In genomic region chr12:100184976-100185375, GRCm38 (mm10) we compare ENCODE assay signal across 7 mouse cellular contexts. TPM values are rescaled to one million over a fixed set of nuclear protein-coding genes. Genes with fewer than 3 reads are reported as not detected.
A peak's percentile ranks its signal among the peaks of the same experiment; 100 is the strongest.
DNase-seq lines count a peak whose midpoint lies in the region; ATAC-seq and TF ChIP-seq lines count a peak whose summit lies in the region.
"Not testable (repeated sequence)": the region's sequence is repeated elsewhere in the genome, so short reads cannot be mapped to it uniquely, and the experiment has no call there.

No protein-coding gene starts in this region.

- H3K36me3 ChIP-seq in MEL (ENCODE audit: control insufficient read depth in 1 of 2, insufficient read depth in 2 of 2, low read length in 2 of 2): peaks cover 0 to 26% of the 10 kb centered on the region in 2 experiments; a peak in 2 of 4 replicates
- H3K36me3 ChIP-seq in hindbrain, postnatal 0 days (ENCODE audit: insufficient read depth, low read length); lung, postnatal 0 days (ENCODE audit: insufficient read depth, low read length); stomach, postnatal 0 days (ENCODE audit: control insufficient read depth, insufficient read depth, low read length): not testable (repeated sequence)

- H3K27me3 ChIP-seq in MEL (ENCODE audit: control insufficient read depth in 1 of 2, insufficient read depth in 2 of 2, low read length in 2 of 2); hindbrain, postnatal 0 days (ENCODE audit: insufficient read depth, low read length); lung, postnatal 0 days (replicated peaks; ENCODE audit: insufficient read depth, low read length); stomach, postnatal 0 days (ENCODE audit: control insufficient read depth, insufficient read depth, low read length): not testable (repeated sequence)

- not testable (repeated sequence) for ATAC-seq in hindbrain, postnatal 0 days; lung, postnatal 0 days; stomach, postnatal 0 days (ENCODE audit: low FRiP score, low TSS enrichment)

- TF ChIP-seq POLR2A in MEL (IDR thresholded peaks at IDR 0.05; ENCODE audit: control insufficient read depth in 1 of 2, insufficient read depth in 1 of 2, low read depth in 1 of 2, low read length in 2 of 2, poor library complexity in 1 of 2); bone marrow macrophage, adult 2 months (IDR thresholded peaks at IDR 0.05; ENCODE audit: borderline replicate concordance, low read depth, low read length): not testable (repeated sequence)

- not testable (repeated sequence) for H3K9me3 ChIP-seq in MEL (replicated peaks; ENCODE audit: insufficient read depth, low read length); hindbrain, postnatal 0 days (ENCODE audit: low read length); lung, postnatal 0 days (ENCODE audit: low read length); stomach, postnatal 0 days (ENCODE audit: control insufficient read depth, low read length)

- H3K4me3 ChIP-seq in MEL (ENCODE audit: control insufficient read depth in 1 of 2, insufficient read depth in 1 of 2, low read depth in 2 of 2, low read length in 2 of 2); bone marrow macrophage, adult 2 months (ENCODE audit: insufficient read depth, low read length); hindbrain, postnatal 0 days (ENCODE audit: low read length); left cerebral cortex, adult 2 months; lung, postnatal 0 days (ENCODE audit: low read depth, low read length); stomach, postnatal 0 days (ENCODE audit: low read depth, low read length): not testable (repeated sequence)

- TF ChIP-seq RAD21 in MEL (IDR thresholded peaks at IDR 0.05; ENCODE audit: low read depth, low read length): peak; percentile 37

- not testable (repeated sequence) for H3K79me2 ChIP-seq in MEL (ENCODE audit: control insufficient read depth, insufficient read depth, low read length, poor library complexity)

- H3K4me2 ChIP-seq in hindbrain, postnatal 0 days (ENCODE audit: low read depth, low read length); lung, postnatal 0 days (replicated peaks; ENCODE audit: low read depth, low read length); stomach, postnatal 0 days (replicated peaks; ENCODE audit: low read depth): not testable (repeated sequence)

- intact Hi-C loops in left cerebral cortex, adult 2 months (cut with DNase I): loop anchor here (5.0 kb wide), 1 partner anchor 53 kb away; no protein-coding TSS in a partner anchor

- H3K4me1 ChIP-seq in MEL (ENCODE audit: control insufficient read depth in 1 of 2, insufficient read depth in 2 of 2, low read length in 2 of 2): peaks cover 10 to 23% of the 10 kb centered on the region in 2 experiments
- peaks cover 27% of the 10 kb centered on the region for H3K4me1 ChIP-seq in bone marrow macrophage, adult 2 months (ENCODE audit: control insufficient read depth, insufficient read depth, low read length)
- H3K4me1 ChIP-seq in hindbrain, postnatal 0 days (ENCODE audit: insufficient read depth, low read length); lung, postnatal 0 days (ENCODE audit: insufficient read depth, low read depth, low read length); stomach, postnatal 0 days (replicated peaks; ENCODE audit: control insufficient read depth, insufficient read depth): not testable (repeated sequence)

- WGBS in hindbrain, postnatal 0 days: 90% methylated on average over 2 of the region's 2 CpGs
- WGBS in lung, postnatal 0 days: 85% methylated on average over 2 of the region's 2 CpGs
- WGBS in stomach, postnatal 0 days: 90% methylated on average over 2 of the region's 2 CpGs

- not testable (repeated sequence) for TF ChIP-seq EP300 in MEL (IDR thresholded peaks at IDR 0.05; ENCODE audit: low read depth in 1 of 2, low read length in 2 of 2); lung, postnatal 0 days (IDR thresholded peaks at IDR 0.05); stomach, postnatal 0 days (optimal IDR thresholded peaks at IDR 0.05)

- peak; percentile 32 to 53 (median 51) for TF ChIP-seq CTCF in MEL (IDR thresholded peaks at IDR 0.05 in 2 of 3, conservative IDR thresholded peaks at IDR 0.05 in 1 of 3; ENCODE audit: control insufficient read depth in 1 of 3, insufficient read depth in 1 of 3, low read depth in 2 of 3, low read length in 3 of 3, poor library complexity in 1 of 3, severe bottlenecking in 1 of 3)
- not testable (repeated sequence) for TF ChIP-seq CTCF in bone marrow macrophage, adult 2 months (IDR thresholded peaks at IDR 0.05; ENCODE audit: low read depth, low read length)
- peak; percentile 27; the same call in 1 of the 2 replicates for TF ChIP-seq CTCF in hindbrain, postnatal 0 days (IDR thresholded peaks at IDR 0.05; ENCODE audit: low read depth)
- peak; percentile 29 for TF ChIP-seq CTCF in left cerebral cortex, adult 2 months (IDR thresholded peaks at IDR 0.05)
- TF ChIP-seq CTCF in lung, postnatal 0 days (IDR thresholded peaks at IDR 0.05): peak; percentile 35; the same call in 1 of the 2 replicates
- TF ChIP-seq CTCF in stomach, postnatal 0 days (IDR thresholded peaks at IDR 0.05; ENCODE audit: low read depth): peak; percentile 51

- H3K27ac ChIP-seq in MEL (ENCODE audit: control insufficient read depth, low read depth, low read length): peak overlapping the region; percentile 73
- H3K27ac ChIP-seq in bone marrow macrophage, adult 2 months (ENCODE audit: insufficient read depth, low read depth, low read length): peak overlapping the region; percentile 85; the same call in 1 of the 2 replicates
- not testable (repeated sequence) for H3K27ac ChIP-seq in hindbrain, postnatal 0 days; stomach, postnatal 0 days (replicated peaks)
- H3K27ac ChIP-seq in left cerebral cortex, adult 2 months: peak overlapping the region; percentile 29; the same call in 1 of the 2 replicates
- H3K27ac ChIP-seq in lung, postnatal 0 days (ENCODE audit: low read length): peak overlapping the region; percentile 99

- H3K9ac ChIP-seq in MEL (ENCODE audit: control insufficient read depth, low read depth, low read length, poor library complexity, severe bottlenecking); hindbrain, postnatal 0 days (replicated peaks; ENCODE audit: low read length); lung, postnatal 0 days (replicated peaks; ENCODE audit: low read depth); stomach, postnatal 0 days (ENCODE audit: low read length): not testable (repeated sequence)

- peak; percentile 57 for DNase-seq in CD4-positive, CD25-positive, alpha-beta regulatory T cell, adult 2 months (ENCODE audit: low read depth, low spot score)
- DNase-seq in MEL (ENCODE audit: low read depth, low spot score): peak; percentile 69
- not testable (repeated sequence) for DNase-seq in hindbrain, postnatal 0 days (ENCODE audit: low spot score); left cerebral cortex, adult 2 months (ENCODE audit: extremely low spot score in 1 of 2, low spot score in 2 of 2); lung, postnatal 0 days (ENCODE audit: low spot score); stomach, postnatal 0 days (ENCODE audit: low spot score)

TF ChIP-seq in MEL, 35 proteins besides CTCF, POLR2A, EP300 and RAD21:
- TF ChIP-seq ZC3H11A (IDR thresholded peaks at IDR 0.05; ENCODE audit: low read depth, low read length) (peak; percentile 20; the same call in 1 of the 2 replicates), MXI1 (IDR thresholded peaks at IDR 0.05; ENCODE audit: low read depth, low read length) (peak; percentile 41; the same call in 1 of the 2 replicates), MAX (IDR thresholded peaks at IDR 0.05; ENCODE audit: low read length) (0 out of 2 replicates have a peak, but pooled peaks have one; percentile 29), ZNF384 (IDR thresholded peaks at IDR 0.05; ENCODE audit: low read depth, low read length) (peak; percentile 84), SMC3 (IDR thresholded peaks at IDR 0.05; ENCODE audit: low read depth, low read length) (peak; percentile 41)
TF ChIP-seq in MEL: peak in this region for 5; not testable (repeated sequence) for 30.

RNA-seq across cellular contexts. Expression of gene Calm1, which starts 14.3 kb away (rescaled TPM):
- 602 and 651 TPM in 2 replicates for total RNA-seq in MEL (2012; rRNA removed)
- polyA plus RNA-seq in MEL (2012; ENCODE audit: insufficient read depth in 1 of 2, insufficient read length in 2 of 2, low read depth in 1 of 2, low replicate concordance in 2 of 2, missing spikeins in 1 of 2): 1,000 to 10,000 TPM in 1 of 2 experiments, 100 to 1,000 TPM in 1; 524 to 3,339 TPM
- polyA plus RNA-seq in bone marrow macrophage, adult 2 months (2012; ENCODE audit: insufficient read depth, insufficient read length, missing spikeins): 735 and 768 TPM in 2 replicates
- 1,139 and 1,416 TPM in 2 replicates for total RNA-seq in hindbrain, postnatal 0 days (2014; rRNA removed)
- polyA plus RNA-seq in hindbrain, postnatal 0 days (2015; fragmentation: Nextera tagmentation; extraction: Ambion mirVana): 4,078 and 4,190 TPM in 2 replicates
- 1,000 to 10,000 TPM; 2,238 to 2,247 TPM for total RNA-seq in left cerebral cortex, adult 2 months (2021)
- 2,106 and 2,119 TPM in 2 replicates for polyA plus RNA-seq in lung, postnatal 0 days (2015; fragmentation: Nextera tagmentation; extraction: Ambion mirVana)
- polyA plus RNA-seq in stomach, postnatal 0 days (2015; fragmentation: Nextera tagmentation; extraction: Ambion mirVana): 1,956 and 2,116 TPM in 2 replicates

RNA-seq across cellular contexts. Expression of gene Nrde2, which starts 25.5 kb away (rescaled TPM):
- total RNA-seq in MEL (2012; rRNA removed): 16.5 and 17.7 TPM in 2 replicates
- 10 to 100 TPM in 1 of 2 experiments, not detected in 1; 17.2 TPM for polyA plus RNA-seq in MEL (2012; ENCODE audit: insufficient read depth in 1 of 2, insufficient read length in 2 of 2, low read depth in 1 of 2, low replicate concordance in 2 of 2, missing spikeins in 1 of 2)
- polyA plus RNA-seq in bone marrow macrophage, adult 2 months (2012; ENCODE audit: insufficient read depth, insufficient read length, missing spikeins): 17.7 and 18.0 TPM in 2 replicates
- total RNA-seq in hindbrain, postnatal 0 days (2014; rRNA removed): 20.2 and 20.5 TPM in 2 replicates
- 11.8 and 13.6 TPM in 2 replicates for polyA plus RNA-seq in hindbrain, postnatal 0 days (2015; fragmentation: Nextera tagmentation; extraction: Ambion mirVana)
- total RNA-seq in left cerebral cortex, adult 2 months (2021): 10 to 100 TPM; 17.3 to 21.9 TPM
- 10.8 and 11.1 TPM in 2 replicates for polyA plus RNA-seq in lung, postnatal 0 days (2015; fragmentation: Nextera tagmentation; extraction: Ambion mirVana)
- polyA plus RNA-seq in stomach, postnatal 0 days (2015; fragmentation: Nextera tagmentation; extraction: Ambion mirVana): 5.9 and 6.9 TPM in 2 replicates
